Mouse (Mus musculus): Measurements from ENCODE around the gene Pdss1. TPM values are rescaled to one million over a fixed set of nuclear protein-coding genes. Genes with fewer than 3 reads are reported as not detected.

The Pdss1 gene
- polyA plus RNA-seq, 1 experiment from 2014 or later = 26.9 TPM

- Histone ChIP-seq H3K36me3 (ENCODE audit: control insufficient read depth, insufficient read depth, low read length) (no peaks in the 10 kb centered on the region), H3K4me2 (replicated peaks; ENCODE audit: low read depth, low read length) (no peak overlapping the region), H3K4me3 (ENCODE audit: low read depth, low read length) (no peak overlapping the region), H3K27ac (ENCODE audit: low read depth, low read length) (no peak overlapping the region), H3K4me1 (replicated peaks; ENCODE audit: control insufficient read depth, insufficient read depth, low read length) (no peaks in the 10 kb centered on the region), H3K9ac (ENCODE audit: low read depth, low read length) (no peak overlapping the region), H3K27me3 (ENCODE audit: control insufficient read depth, insufficient read depth, low read length) (no peaks in the 10 kb centered on the region), H3K9me3 (ENCODE audit: control insufficient read depth, low read length) (no peaks in the 10 kb centered on the region)
- no peak for DNase-seq (ENCODE audit: low spot score)
- no peak for ATAC-seq (ENCODE audit: low FRiP score)
- 90% methylated on average over 2 of the region's 2 CpGs for WGBS
These were observed 32.9 kb downstream of the Pdss1 start for GRCm38 (mm10) chr2:22928259-22928658.

GRCm38 (mm10) chr2:22933556-22933955 is 38.2 kb downstream of the Pdss1 start:
- ATAC-seq (ENCODE audit: low FRiP score) (no peak), DNase-seq (ENCODE audit: low spot score) (no peak)
- no peak overlapping the region for H3K9ac ChIP-seq (ENCODE audit: low read depth, low read length)
- no peaks in the 10 kb centered on the region for H3K27me3 ChIP-seq (ENCODE audit: control insufficient read depth, insufficient read depth, low read length)
- H3K4me3 ChIP-seq (ENCODE audit: low read depth, low read length) = no peak overlapping the region
- no peaks in the 10 kb centered on the region for H3K4me1 ChIP-seq (replicated peaks; ENCODE audit: control insufficient read depth, insufficient read depth, low read length)
- no peak overlapping the region for H3K27ac ChIP-seq (ENCODE audit: low read depth, low read length)
- H3K9me3 ChIP-seq (ENCODE audit: control insufficient read depth, low read length) = no peaks in the 10 kb centered on the region
- WGBS = 89% methylated on average over 1 of the region's 1 CpGs
- no peaks in the 10 kb centered on the region for H3K36me3 ChIP-seq (ENCODE audit: control insufficient read depth, insufficient read depth, low read length)
- no peak overlapping the region for H3K4me2 ChIP-seq (replicated peaks; ENCODE audit: low read depth, low read length)

GRCm38 (mm10) chr2:22949956-22950355 is 54.6 kb downstream of the Pdss1 start:
- Histone ChIP-seq H3K4me2 (replicated peaks; ENCODE audit: low read depth, low read length) (no peak overlapping the region), H3K9me3 (ENCODE audit: control insufficient read depth, low read length) (no peaks in the 10 kb centered on the region), H3K4me1 (replicated peaks; ENCODE audit: control insufficient read depth, insufficient read depth, low read length) (no peaks in the 10 kb centered on the region), H3K4me3 (ENCODE audit: low read depth, low read length) (no peak overlapping the region), H3K27me3 (ENCODE audit: control insufficient read depth, insufficient read depth, low read length) (no peaks in the 10 kb centered on the region), H3K36me3 (ENCODE audit: control insufficient read depth, insufficient read depth, low read length) (no peaks in the 10 kb centered on the region), H3K27ac (ENCODE audit: low read depth, low read length) (no peak overlapping the region), H3K9ac (ENCODE audit: low read depth, low read length) (no peak overlapping the region)
- WGBS = 68% methylated on average over 4 of the region's 4 CpGs
- DNase-seq (ENCODE audit: low spot score) = no peak
- ATAC-seq (ENCODE audit: low FRiP score) = no peak

- Histone ChIP-seq H3K27ac (ENCODE audit: low read depth, low read length) (no peak overlapping the region), H3K27me3 (ENCODE audit: control insufficient read depth, insufficient read depth, low read length) (no peaks in the 10 kb centered on the region), H3K9ac (ENCODE audit: low read depth, low read length) (no peak overlapping the region), H3K4me1 (replicated peaks; ENCODE audit: control insufficient read depth, insufficient read depth, low read length) (no peaks in the 10 kb centered on the region), H3K4me2 (replicated peaks; ENCODE audit: low read depth, low read length) (no peak overlapping the region), H3K9me3 (ENCODE audit: control insufficient read depth, low read length) (no peaks in the 10 kb centered on the region), H3K36me3 (ENCODE audit: control insufficient read depth, insufficient read depth, low read length) (no peaks in the 10 kb centered on the region), H3K4me3 (ENCODE audit: low read depth, low read length) (no peak overlapping the region)
- DNase-seq (ENCODE audit: low spot score) (no peak), ATAC-seq (ENCODE audit: low FRiP score) (no peak)
- 93% methylated on average over 4 of the region's 4 CpGs for WGBS
These were observed 59.0 kb downstream of the Pdss1 start for GRCm38 (mm10) chr2:22954278-22954677.

- H3K9ac ChIP-seq (ENCODE audit: low read depth, low read length) = no peak overlapping the region
- no peak overlapping the region for H3K4me3 ChIP-seq (ENCODE audit: low read depth, low read length)
- 92% methylated on average over 5 of the region's 5 CpGs for WGBS
- no peaks in the 10 kb centered on the region for H3K9me3 ChIP-seq (ENCODE audit: control insufficient read depth, low read length)
- no peak overlapping the region for H3K4me2 ChIP-seq (replicated peaks; ENCODE audit: low read depth, low read length)
- H3K4me1 ChIP-seq (replicated peaks; ENCODE audit: control insufficient read depth, insufficient read depth, low read length) = no peaks in the 10 kb centered on the region
- ATAC-seq (ENCODE audit: low FRiP score) (no peak), DNase-seq (ENCODE audit: low spot score) (no peak)
- H3K27ac ChIP-seq (ENCODE audit: low read depth, low read length) = no peak overlapping the region
- H3K36me3 ChIP-seq (ENCODE audit: control insufficient read depth, insufficient read depth, low read length) = no peaks in the 10 kb centered on the region
- H3K27me3 ChIP-seq (ENCODE audit: control insufficient read depth, insufficient read depth, low read length) = no peaks in the 10 kb centered on the region
These were observed 60.6 kb downstream of the Pdss1 start for GRCm38 (mm10) chr2:22955914-22956313.

GRCm38 (mm10) chr2:22957415-22957814 is 62.1 kb downstream of the Pdss1 start:
- ATAC-seq (ENCODE audit: low FRiP score) = no peak
- no peaks in the 10 kb centered on the region for H3K9me3 ChIP-seq (ENCODE audit: control insufficient read depth, low read length)
- H3K27me3 ChIP-seq (ENCODE audit: control insufficient read depth, insufficient read depth, low read length) = no peaks in the 10 kb centered on the region
- no peak overlapping the region for H3K27ac ChIP-seq (ENCODE audit: low read depth, low read length)
- no peak for DNase-seq (ENCODE audit: low spot score)
- WGBS = 84% methylated on average over 1 of the region's 1 CpGs
- H3K4me1 ChIP-seq (replicated peaks; ENCODE audit: control insufficient read depth, insufficient read depth, low read length) = no peaks in the 10 kb centered on the region
- no peak overlapping the region for H3K4me2 ChIP-seq (replicated peaks; ENCODE audit: low read depth, low read length)
- no peak overlapping the region for H3K4me3 ChIP-seq (ENCODE audit: low read depth, low read length)
- H3K36me3 ChIP-seq (ENCODE audit: control insufficient read depth, insufficient read depth, low read length) = no peaks in the 10 kb centered on the region
- no peak overlapping the region for H3K9ac ChIP-seq (ENCODE audit: low read depth, low read length)

- 96% methylated on average over 2 of the region's 2 CpGs for WGBS
- Histone ChIP-seq H3K27me3 (ENCODE audit: control insufficient read depth, insufficient read depth, low read length) (no peaks in the 10 kb centered on the region), H3K4me3 (ENCODE audit: low read depth, low read length) (no peak overlapping the region), H3K9me3 (ENCODE audit: control insufficient read depth, low read length) (no peaks in the 10 kb centered on the region), H3K4me1 (replicated peaks; ENCODE audit: control insufficient read depth, insufficient read depth, low read length) (no peaks in the 10 kb centered on the region), H3K9ac (ENCODE audit: low read depth, low read length) (no peak overlapping the region), H3K36me3 (ENCODE audit: control insufficient read depth, insufficient read depth, low read length) (no peaks in the 10 kb centered on the region), H3K4me2 (replicated peaks; ENCODE audit: low read depth, low read length) (no peak overlapping the region), H3K27ac (ENCODE audit: low read depth, low read length) (no peak overlapping the region)
- ATAC-seq (ENCODE audit: low FRiP score) (no peak), DNase-seq (ENCODE audit: low spot score) (no peak)
These were observed 66.4 kb downstream of the Pdss1 start for GRCm38 (mm10) chr2:22961681-22962080.

GRCm38 (mm10) chr2:22962242-22962641 is 66.9 kb downstream of the Pdss1 start:
- no peak for ATAC-seq (ENCODE audit: low FRiP score)
- Histone ChIP-seq H3K9me3 (ENCODE audit: control insufficient read depth, low read length) (no peaks in the 10 kb centered on the region), H3K36me3 (ENCODE audit: control insufficient read depth, insufficient read depth, low read length) (no peaks in the 10 kb centered on the region), H3K4me2 (replicated peaks; ENCODE audit: low read depth, low read length) (no peak overlapping the region), H3K27ac (ENCODE audit: low read depth, low read length) (no peak overlapping the region), H3K27me3 (ENCODE audit: control insufficient read depth, insufficient read depth, low read length) (no peaks in the 10 kb centered on the region), H3K4me1 (replicated peaks; ENCODE audit: control insufficient read depth, insufficient read depth, low read length) (no peaks in the 10 kb centered on the region), H3K4me3 (ENCODE audit: low read depth, low read length) (no peak overlapping the region), H3K9ac (ENCODE audit: low read depth, low read length) (no peak overlapping the region)
- no peak for DNase-seq (ENCODE audit: low spot score)
- 93% methylated on average over 8 of the region's 8 CpGs for WGBS

- 97% methylated on average over 3 of the region's 3 CpGs for WGBS
- no peaks in the 10 kb centered on the region for H3K36me3 ChIP-seq (ENCODE audit: control insufficient read depth, insufficient read depth, low read length)
- H3K27me3 ChIP-seq (ENCODE audit: control insufficient read depth, insufficient read depth, low read length) = no peaks in the 10 kb centered on the region
- no peak overlapping the region for H3K9ac ChIP-seq (ENCODE audit: low read depth, low read length)
- no peak overlapping the region for H3K4me2 ChIP-seq (replicated peaks; ENCODE audit: low read depth, low read length)
- H3K4me1 ChIP-seq (replicated peaks; ENCODE audit: control insufficient read depth, insufficient read depth, low read length) = no peaks in the 10 kb centered on the region
- no peaks in the 10 kb centered on the region for H3K9me3 ChIP-seq (ENCODE audit: control insufficient read depth, low read length)
- DNase-seq (ENCODE audit: low spot score) (no peak), ATAC-seq (ENCODE audit: low FRiP score) (no peak)
- no peak overlapping the region for H3K27ac ChIP-seq (ENCODE audit: low read depth, low read length)
- no peak overlapping the region for H3K4me3 ChIP-seq (ENCODE audit: low read depth, low read length)
These were observed 67.6 kb downstream of the Pdss1 start for GRCm38 (mm10) chr2:22962970-22963369.
